Mouse (Mus musculus) retina, embryonic 14.5 days (tissue): ENCODE data around the gene Smim24.

Source experiments
- DNase-seq: peaks from one replicate; pipeline ENCODE4 v3.0.0-alpha.2; 2015; ENCODE audit warnings: low spot score

The Smim24 gene

DNA sequence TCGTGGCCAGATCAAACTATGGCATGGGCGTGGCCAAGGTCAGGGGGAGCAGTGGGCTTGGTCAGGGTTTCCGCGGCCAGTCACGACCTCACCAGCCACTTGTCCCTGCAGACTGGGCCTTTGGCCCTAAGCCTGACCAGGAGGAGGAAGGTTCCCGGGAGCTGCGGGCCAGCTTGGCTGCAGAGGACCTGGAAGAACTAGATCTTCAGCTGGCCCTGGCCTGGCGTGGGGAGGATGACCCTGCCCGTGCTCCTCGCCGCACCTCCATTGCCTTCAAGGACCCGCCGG is 2.2 kb upstream of the Smim24 start:
- DNase-seq: no peak

DNA sequence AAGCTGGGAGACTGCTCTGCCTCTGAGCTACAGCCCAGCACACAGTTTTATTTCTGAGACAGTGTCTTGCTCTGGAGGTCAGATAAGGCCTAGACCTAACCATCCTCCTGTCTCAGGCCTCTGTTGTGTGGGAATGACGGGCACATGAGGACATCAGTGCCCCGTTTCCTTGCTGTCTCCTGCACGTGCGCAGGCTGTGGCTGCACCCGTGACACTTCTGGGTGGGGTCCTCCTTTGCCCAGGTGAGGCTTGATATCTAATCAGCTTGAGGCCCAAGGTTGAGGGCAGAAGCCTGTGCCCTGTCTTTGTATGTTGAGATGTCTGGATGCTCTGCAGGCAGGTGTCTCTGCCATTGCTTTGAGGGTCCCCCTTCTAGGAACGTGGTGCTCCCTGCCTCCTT is 581 bp upstream of the Smim24 start:
- no peak for DNase-seq

DNA sequence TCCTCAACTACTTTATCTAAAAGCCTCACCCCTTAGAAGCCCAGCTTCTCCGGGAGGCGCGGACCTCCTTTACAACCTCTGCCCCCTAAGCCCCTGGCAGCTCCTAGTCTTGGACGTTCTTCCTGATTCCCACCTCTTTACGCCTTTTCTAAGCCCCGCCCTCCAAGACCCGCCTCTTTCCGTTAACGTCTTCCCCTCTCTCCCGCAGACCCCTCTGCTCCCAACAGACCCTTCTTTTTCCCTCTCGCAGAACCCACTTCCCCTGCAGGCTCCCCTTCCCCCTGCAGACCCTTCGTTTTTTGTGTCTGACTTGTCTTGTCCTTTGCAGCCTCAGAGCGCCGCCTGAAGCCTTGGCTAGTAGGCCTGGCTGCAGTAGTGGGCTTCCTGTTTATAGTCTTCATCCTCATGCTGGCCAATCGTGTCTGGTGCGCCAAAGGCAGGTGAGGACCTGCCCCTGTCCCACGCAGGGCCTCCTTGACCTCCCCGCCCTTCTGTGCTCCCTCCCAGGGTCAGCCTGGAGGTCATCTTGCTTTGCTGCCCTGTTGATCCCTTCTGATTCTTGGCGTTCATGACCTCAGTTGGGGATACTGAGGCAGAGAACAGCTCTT is 709 bp downstream of the Smim24 start:
- DNase-seq: peak; percentile 42

DNA sequence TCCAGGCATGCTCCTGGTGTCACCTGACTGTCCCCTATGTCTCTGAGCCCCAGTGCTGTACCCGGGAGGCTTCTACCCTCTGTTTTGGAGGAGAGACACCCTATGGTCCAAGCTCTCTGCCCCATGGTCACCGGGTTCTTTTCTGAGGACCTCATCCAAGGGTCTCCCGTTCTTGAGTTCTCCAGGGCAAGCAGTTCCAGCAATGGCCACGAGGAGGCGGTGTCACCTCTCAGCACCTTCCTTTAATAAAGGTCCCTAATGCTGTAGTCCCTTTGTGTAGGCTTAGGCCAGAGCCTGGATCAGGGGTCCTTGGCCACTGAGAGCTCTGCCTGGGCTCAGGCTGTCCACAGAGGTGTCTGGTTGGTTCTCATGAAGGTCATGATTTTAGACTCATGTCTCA is 2.3 kb downstream of the Smim24 start:
- peak; percentile 88 for DNase-seq

DNA sequence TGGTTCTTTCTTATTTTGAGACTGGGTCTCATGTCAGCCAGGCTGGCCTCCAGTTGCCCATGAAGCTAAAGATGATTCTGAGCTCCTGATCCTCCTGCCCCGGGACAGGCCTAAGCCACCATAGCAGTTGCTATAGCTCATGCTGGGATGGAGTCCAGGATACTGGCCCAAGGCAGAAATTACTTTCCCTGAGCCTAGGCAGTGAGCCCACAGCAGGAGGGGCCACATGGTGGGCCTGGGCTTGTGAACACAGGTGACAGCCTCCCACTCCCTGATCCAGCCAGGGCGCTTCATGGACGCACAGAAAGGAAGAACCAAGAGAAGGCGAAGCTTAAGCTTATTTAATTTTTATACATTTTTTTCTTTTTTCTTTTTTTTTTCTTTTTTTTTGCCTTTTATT is 3.0 kb downstream of the Smim24 start:
- no peak for DNase-seq

DNA sequence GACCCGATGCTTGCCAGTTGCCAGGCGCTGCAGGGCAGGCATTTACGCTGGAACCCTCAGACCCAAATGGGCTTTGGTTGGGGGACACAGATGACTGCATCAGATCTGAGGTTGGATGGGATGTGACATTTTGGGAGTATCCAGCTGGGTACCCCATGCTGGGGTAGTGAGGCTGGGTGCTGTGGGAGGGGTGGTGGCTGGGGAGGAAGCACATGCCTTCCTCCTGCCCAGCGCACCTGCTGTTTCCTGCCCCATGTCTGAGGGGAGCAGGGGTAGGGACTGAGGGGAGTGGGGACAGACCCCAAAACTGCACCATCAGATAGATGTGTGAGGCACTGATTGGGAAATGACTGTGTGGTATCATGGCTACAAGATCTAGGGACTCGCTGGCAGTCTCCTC is 3.9 kb downstream of the Smim24 start:
- DNase-seq: no peak

DNA sequence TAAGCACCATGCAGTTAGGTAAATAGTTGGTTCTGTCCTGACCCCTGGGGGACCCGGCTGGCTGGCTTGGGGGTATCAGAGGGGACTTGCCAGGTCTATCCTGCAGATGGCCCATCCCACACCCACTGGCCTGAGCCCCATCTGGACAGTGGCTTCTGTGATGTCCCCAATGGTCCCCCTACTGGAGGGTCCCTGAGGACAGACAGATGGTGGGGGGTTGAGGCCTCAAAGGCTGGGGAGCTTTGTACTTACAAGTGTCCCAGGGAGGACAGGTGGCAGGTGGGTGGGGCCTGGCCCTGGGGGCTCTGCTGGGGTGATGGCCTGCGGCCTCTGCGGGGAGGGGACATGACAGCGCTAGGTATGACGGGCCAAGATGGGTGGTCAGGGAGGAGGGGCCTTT is 6.4 kb downstream of the Smim24 start:
- peak; percentile 38 for DNase-seq

DNA sequence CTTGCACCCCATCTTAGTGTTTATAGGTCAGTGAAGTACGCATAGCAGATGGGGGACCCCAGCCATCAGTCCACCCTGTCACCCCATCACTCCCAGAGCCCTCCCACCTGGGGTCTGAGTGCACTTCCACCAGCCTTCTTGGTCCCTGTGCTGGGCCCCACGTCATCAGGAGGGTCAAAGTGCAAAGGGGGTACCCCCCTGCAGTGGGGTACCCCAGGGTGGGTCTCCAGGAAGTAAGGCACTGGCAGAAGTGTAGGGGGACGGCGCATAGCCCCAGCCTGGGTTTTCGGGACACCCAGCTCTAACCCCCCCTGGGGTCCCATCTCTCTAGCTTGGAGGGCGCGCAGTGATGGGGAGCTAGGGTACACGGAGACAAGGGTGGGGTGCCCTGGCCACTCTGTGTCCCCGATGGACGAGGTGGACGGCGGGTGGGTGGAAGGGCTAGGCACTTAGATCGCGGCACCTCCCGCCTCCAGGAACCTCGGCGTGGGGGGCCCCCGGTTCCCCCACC is 7.0 kb downstream of the Smim24 start:
- DNase-seq: no peak

DNA sequence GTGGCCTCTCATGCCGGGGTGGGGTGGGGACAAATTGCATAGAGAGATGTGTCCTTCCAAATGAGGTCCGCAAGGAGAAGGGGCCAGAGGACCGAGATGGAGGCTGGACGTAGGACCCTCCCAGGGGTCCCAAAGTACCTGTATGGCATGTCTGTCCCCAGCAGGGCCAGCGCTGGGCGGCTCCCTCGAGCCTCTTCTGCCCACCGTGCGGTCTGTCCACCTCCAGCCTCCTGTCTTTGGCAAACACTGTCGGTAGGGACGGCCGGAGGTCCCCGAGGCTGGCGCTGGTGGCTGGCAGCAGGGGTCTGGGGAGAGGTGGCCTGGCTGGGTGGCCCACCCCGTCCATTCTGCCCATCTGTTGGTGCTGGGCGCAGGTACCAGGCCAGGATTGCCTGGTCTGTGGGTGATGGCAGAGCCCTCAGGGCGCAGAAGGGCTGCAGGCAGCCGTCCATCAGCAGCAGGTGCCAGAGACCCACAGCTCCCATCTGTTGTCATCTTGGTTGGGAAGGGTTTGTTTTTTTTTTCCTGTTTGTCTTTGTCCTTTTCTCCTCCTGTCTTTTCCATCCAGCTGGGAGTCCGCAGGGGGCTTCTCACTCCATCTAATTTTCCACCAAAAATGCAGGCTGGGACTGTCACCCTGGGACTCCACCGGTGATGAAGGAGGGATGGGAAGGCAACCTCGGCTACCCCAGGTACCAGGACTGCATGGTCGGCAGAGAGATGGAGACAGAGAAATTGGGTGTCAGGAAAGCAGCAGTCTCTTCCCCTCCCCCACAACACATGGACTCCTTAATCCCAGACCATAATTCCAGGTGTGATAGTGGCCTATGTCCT is 7.7 kb downstream of the Smim24 start:
- no peak for DNase-seq

DNA sequence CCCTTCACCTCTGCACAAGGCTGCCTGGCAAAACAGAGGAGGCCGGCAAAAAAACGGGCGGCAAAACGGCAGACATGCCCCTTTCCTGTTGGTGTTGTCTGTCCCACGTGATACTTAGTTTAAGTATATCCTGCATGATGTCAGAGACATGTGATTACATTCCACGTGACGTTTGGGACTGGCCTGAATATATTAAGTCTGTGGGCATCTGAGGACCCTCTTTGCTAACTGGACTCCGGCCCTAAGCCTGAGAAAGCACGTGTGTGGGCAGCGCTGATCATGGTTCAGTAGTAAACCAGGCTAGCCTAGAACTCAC is 8.3 kb downstream of the Smim24 start:
- DNase-seq: no peak

DNA sequence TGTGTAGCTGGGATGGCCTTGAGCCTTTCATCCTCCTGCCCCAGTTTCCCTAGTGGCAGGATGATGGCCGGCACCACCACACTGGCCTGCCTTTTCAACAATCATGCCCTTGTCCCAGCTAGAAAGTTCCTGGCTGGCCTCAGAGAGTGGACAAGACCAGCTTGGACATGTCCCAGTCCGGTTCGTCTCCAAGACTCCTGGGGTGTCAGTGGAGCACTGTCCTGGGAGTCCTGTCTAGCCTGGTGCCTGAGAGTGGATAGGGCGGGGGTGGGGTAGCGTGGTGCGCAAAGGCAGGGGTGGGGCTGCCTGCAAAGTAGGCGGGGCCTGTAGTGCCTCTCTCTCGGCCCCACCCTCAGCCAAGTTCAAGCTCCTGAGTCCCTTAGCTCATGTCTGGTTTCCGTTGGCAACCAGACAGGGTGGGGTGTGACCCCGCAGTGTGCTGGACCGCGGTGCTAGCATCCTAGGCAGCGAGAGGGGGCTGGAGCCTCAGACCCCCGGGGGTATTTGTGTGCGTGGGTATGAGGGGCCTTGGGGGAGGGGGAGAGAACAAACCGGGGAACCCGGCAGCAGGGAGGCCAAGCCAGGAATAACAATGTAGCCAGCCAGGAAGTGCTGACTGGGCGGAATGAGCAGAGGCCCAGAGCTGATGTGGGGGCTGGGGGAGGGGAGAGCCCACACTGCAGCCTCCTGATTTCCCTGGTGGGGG is 8.8 kb downstream of the Smim24 start:
- DNase-seq: peak; percentile 82

DNA sequence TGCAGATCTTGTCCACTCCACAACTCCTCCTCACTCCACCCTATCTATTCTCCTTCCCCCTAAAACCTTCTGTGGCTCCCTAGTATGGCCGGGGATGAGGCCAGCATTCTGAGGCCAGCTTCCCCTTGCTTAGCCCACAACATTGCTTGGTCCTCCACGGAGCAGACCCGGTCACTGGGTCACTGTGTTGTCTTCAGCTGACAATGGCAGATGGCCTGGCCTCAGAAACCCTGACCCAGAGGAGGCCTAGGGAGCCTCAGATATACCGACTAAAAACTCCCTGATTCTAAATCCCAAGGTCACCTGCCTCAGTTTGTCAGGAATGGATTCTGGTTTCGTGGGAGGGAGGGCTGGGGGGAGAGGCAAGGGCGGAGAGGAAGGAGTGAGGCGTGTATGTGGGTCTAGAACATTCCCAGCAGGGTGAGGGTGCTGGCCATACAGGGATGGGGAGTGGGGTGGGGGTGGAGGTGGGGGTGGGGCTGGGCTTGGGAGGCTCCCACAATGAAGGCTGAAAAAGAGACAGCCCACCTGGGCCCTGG is 9.4 kb downstream of the Smim24 start:
- no peak for DNase-seq

DNA sequence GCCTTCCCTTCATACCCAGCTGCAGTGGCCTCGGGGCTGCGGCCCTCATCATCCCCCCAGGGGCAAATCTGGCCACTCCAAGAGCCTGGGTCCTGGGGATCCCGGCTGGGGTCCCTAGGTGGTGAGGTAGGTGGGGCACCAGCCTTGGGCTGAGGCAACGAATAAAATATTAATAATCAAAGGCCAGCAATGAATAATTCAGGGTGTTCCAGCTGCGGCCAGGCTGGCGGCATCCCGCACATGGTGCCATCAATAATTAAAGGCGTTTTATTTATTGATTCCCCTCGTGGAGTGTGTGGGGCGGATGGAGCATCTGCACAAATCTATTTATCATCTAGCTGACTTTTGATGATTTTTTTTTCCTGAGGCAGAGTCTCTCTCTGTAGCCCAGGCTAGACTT is 10.7 kb downstream of the Smim24 start:
- peak; percentile 70 for DNase-seq

DNA sequence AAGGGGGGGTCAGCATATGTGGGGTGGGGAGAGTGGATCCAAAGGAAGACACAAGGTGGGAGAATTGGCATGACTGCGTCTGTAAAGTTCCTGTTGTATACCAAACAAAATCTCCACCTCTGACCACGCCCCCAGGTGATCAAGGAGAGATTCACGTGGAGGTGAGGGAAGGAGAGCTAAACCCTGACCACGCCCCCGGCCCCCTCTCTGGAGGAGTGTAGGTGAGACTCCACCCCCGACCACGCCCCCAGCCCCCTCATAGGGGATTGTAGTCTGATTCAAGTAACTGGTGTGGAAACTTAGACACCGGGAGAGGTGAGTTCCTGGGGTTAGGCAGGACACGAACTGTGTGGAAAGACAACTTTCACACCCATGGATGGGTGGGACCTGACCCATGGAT is 11.2 kb downstream of the Smim24 start:
- no peak for DNase-seq

DNA sequence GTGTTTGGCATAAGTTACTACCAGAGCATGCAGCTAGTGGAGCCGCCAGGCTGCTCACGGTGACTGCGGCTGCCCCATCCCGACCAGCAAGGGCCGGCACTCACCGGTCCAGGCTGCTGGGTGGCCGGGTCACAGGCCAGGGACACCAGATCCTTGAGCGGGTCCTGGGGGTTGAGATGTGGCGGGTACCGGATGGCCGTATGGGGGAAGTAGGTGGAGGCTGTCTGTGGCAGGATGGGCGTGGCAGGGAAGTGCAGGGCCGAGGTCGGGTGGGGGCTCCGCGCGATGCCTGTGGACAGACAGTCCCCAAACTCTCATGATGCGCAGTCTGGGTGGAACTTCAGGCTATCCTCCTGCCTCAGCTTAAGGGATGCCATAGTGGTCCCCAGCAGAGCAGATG is 11.9 kb downstream of the Smim24 start:
- no peak for DNase-seq

DNA sequence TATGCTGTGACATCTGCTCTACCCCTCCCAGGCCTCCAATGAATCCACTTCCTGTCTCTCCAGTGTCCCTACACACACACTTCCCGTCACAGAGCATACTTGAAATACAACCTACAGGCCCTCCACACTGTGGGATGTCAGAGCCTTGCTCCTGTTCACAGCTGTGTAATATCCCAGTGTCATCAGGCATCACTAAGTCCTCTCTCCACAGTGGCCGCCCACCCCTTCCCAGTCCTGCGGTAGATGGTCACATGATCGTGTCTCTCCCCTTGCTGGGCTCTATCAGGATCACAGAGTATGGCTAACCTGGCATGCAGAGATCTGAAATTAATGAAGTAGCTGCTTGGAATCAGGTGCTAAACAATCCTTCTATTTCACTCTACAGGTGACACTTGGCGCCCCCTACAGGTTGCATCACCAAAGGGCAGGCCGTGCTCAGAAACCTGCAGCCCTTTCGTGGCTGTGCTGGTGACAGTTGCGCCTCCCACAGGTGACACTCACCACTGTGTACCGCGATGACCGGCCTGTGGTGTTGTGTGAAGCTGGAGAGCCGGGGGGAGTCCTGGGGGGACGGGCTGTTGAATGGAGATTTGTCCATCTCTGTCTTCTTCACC is 12.8 kb downstream of the Smim24 start:
- peak; percentile 71 for DNase-seq

DNA sequence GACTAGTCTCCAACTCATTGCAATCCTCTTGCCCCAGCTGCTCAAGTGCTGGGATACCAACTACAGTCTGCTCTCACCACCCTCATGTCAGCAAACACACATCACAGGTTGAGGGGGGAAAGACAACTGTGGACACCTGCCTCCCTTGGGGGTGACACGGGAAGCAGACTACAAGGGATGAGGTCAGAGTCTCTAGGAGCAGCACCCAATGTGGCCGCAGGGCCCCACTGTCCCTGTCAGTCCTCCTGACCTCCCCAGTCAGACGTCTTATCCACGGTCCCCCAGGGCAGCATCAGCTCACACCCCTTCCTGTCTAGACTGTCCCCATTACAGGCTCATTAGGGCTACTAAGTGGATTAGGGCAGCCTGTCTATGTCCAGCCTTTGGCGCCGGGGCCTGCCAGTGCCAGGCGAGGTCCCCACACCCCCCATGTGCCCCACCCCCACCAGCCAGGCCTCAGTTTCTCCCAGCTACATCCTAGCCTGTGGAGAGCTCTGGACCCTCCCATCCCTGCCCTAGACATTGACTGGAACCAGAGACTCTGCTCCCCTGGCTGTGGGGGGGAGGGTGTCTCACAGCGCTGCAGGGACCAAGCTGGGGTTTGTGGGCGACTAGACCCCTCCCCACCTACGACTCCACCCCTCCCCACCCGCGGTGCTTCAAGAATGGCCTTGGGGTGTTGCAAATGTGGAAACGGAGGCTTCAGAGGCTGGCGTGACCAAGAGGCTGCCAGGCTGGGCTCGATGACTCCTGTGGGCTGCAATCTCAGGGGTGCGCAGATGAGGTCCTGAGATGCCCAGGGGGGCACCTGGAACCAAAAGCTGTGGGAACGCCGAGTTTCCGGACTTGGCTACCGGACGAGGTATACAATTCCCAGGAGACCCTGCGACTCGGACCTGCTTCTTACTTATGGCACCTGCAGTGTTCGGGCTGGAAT is 13.9 kb downstream of the Smim24 start:
- DNase-seq: peak; percentile 39

DNA sequence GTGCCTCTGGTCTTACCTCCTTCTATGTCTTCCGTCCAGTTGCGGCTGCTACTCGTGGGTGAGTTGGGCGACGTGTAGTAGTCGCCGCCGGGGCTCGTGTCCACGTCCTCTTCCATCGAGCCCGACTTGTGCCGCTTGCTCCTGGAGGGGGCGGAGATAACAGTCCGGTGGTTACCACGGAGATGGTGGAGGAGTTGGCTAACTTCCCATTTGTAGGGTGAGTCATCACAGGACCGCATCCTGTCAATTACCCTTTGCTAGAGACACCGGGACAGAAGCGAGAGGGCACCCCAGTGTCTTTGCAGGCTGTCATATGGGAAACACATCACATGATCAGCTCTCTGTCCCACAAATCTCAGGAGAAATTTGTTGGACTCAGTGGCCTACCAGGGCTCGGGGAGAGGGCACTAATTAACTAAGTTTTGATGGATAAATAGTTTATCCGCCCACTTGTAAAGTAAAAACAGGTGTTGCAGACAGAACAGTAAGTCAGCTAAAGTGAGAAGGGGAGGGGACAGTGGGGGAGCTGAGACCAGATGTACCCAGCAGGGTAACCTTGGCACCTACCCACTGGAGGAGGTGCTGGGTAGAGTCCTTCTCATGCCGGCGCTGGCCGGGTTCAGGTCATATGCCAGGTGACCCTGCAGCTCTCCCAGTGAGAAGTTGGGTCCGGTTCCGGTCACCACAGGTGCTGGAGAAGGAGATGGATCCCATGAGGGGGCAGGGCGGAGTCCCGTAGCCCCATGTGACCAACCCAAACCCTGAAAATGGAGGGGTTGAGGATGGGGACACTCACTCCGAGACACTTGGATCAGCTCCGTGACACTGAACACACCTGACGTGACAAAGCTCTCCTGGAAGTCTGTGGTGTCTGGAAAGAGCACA is 14.9 kb downstream of the Smim24 start:
- peak; percentile 49 for DNase-seq

DNA sequence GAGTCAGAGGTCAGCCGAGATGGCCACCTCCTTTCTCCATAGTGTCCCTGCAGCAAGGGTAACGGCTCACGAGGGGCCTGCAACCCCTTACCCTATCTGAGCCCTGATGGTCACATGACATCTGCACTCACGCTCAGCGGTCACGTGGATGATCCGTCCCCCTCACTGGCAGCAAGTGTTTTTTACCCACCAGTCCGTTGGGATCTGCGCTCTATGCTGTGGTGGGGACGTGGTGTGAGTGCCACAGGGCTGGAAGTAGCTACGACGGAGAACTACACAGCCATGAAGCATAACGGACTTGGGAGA is 15.5 kb downstream of the Smim24 start:
- DNase-seq: no peak

DNA sequence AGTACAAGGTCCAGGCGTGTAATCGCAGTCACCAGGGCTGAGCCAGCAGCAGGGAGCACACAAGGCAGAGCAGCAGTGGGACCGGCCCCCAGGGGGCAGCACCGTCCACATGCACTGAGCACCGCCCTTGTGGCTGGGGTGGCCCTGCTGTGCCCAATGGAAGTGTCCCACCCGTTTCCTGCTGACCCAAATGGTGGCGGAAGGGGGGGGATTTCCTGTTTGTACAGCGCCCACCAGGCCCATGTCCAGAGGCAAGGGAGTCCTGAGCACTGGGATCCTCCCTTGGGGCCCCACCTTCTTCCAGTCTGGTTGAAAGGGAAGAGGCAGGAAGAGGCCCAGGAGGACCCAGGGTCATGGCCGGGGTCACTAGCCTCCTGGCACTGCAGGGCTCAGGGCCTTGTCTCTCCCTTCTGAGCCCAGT is 16.0 kb downstream of the Smim24 start:
- peak; percentile 80 for DNase-seq

DNA sequence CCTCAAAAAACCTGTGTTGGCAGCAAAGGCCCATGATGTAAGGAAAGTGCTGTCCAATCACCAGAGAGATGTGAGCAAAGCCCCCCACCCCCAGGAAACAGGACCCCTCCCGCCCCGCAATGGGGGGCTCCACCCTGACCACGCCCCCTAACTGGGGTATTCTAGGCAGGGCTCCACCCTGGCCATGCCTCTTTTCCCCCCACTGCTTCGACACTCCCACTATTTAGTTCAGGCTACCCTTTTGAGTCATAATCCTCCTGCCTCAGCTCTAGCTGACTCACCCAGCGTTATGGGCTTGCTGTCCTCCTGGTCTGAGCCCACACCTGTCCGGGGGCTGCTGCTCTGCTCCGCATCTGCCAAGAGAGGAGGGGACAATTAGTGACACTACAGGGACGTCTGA is 16.5 kb downstream of the Smim24 start:
- DNase-seq: no peak
